Mouse (Mus musculus) cerebral cortex, adult 2 months (tissue): ENCODE data around the gene Xrn2.

Source experiments
- whole genome bisulfite sequencing: fragments of 180-500 bp; shearing (Covaris S2); methylation state at CpG from one replicate; pipeline ENCODE4 v1.1.7; 2018; 5-methylcytosine and 5-hydroxymethylcytosine counted together

Xrn2 gene

DNA sequence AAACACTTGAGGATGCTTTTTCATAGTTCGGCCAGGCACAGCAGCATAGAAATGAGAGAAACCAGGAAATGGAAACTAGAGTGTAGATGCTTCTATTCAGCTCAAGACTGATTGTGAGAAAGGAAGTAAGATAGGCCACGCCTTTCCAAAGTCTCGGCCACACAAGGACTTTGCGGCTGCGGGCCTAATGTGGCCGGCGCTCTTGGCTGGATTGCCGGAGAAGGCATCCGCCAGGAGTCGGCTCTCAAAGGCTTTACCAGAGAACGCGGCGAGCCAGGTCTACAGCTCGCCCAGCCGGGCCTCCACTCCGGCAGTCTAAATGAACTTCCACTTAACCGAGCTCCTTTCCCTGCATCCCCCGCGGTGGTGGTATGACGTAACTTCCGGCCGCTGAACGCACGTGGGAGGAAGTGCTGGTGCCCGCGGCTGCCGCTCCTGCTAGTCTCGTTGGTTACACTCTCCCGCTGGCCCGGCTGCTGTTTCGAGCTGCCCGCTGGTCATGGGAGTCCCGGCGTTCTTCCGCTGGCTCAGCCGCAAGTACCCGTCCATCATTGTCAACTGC, at the start of gene Xrn2:
Gene Xrn2 (plus strand): TSS at position 374 of the 562 bp plus-strand sequence.
- WGBS, result under 1% methylated on average over 37 of the region's 37 CpGs

DNA sequence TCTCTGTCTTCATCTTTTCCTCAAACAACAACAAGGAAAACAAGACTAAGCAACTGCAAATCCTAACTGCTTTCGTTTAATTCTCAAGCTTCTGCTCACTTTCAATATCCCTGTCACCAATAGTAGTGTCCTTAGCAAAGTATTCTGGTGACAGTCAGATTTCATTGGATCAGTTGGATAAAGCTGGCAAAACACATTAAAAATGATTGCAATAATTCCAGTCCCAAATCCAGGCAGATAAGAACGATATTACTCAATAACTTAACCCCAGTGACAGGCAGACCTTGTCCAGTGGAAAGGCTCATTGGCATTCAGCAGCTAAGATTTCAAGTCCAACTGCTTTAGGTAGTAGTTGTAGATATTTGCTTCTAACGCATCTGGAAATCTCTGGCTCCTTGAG, 37.8 kb upstream of the Xrn2 start:
- 91% methylated on average over 3 of the region's 3 CpGs for WGBS

DNA sequence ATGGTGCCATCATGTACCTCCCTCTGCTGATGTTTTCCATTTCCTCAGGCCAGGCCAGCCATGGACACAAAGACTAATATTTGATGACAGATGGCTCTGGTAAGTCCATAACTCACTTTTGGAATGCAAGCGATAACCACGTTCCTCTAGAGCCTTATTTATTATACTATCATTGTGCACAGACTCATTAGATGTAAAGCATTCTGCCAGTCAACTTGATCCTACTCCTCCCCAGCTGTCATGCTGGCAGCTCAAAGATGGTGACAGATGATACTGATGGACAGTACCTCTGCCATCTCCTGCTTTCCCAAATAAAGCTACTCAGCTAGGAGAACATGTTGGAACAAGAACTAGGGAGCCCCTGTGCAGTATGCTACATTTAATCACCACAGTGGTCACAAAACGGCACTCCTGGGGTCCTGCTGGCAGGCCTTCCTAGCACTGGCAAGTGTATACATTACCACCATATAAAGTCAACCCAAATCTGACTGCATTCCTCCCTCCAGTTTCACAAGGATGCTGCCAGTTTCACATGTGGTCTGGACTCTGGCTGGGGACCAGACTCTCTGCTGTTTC, 37.3 kb upstream of the Xrn2 start:
- 74% methylated on average over 3 of the region's 3 CpGs for WGBS

DNA sequence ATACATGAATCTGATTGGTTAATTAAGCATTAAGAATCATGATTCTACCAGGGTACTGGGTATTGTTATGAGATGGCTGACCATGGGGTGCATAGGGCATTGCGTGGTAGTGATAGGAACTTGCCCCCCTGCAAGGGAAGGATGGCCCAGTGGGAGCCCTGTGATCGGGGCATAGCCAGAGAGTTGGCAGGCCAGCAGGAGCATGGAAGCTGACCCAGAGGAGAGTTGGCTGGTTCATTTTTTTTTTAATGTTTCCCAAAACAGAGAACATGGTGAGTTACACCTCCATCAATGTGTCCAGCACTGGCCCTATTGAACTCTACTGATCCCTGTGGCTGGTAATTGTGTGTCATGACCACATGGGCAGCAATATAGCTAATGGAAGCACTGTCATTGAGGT, 30.0 kb upstream of the Xrn2 start:
- WGBS, result 98% methylated on average over 2 of the region's 2 CpGs

DNA sequence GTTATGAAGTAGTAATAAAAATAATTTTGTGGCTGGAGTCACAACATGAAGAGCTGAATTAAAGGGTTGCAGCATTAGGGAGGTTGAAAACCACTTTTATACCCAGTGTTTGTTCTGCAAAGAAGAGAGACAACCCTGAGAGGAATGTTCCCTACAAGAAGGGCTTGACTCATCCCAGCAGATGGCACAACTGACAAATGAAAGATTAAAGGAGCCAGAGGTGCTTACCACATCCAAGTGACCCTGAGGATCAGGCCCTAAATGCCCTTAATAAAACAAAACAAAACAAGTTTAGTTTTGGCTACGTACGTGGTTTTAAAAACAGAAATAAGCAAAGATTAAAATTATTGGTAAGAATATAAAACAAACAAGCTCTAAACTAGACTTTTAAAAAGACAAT, 28.0 kb upstream of the Xrn2 start:
- WGBS, result 96% methylated on average over 2 of the region's 2 CpGs

DNA sequence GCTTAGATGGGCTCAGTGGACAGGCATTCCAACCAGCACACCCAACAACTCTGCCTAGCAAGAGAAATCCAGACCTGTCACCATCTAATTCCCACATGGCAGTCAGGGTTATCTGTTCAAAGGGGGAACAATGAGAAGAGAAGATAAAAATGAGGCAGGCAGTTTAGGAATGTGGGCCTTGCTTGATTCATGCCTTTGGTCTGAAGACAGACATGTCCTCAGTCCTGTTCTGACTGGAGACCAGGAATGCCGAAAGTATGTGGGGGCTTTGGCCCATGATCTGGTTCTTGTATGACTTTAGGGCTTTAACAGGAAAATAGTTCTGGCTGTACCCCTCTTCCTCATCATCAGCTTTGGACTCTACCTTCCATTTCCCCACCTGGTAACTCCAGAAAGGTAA, 27.0 kb upstream of the Xrn2 start:
- 93% methylated on average over 1 of the region's 1 CpGs for WGBS

DNA sequence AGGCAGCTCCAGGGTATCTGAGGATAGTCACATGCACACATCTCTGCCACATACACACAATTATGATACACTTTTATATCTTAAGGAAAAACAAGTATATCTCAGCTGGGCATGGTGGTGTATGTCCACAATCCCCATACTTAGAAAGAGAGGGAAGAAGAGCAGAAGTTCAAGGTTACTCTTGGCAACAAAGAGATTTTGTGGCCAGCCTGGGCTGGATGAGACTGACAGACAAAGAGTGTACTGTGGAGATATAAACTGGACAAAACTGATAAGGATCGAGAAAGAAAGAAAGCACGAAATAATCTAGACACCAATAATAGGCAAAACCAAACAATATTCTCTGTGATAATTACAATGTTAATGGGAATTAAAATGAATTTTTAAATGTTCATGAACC, 5.5 kb upstream of the Xrn2 start:
- WGBS, result 78% methylated on average over 2 of the region's 2 CpGs

DNA sequence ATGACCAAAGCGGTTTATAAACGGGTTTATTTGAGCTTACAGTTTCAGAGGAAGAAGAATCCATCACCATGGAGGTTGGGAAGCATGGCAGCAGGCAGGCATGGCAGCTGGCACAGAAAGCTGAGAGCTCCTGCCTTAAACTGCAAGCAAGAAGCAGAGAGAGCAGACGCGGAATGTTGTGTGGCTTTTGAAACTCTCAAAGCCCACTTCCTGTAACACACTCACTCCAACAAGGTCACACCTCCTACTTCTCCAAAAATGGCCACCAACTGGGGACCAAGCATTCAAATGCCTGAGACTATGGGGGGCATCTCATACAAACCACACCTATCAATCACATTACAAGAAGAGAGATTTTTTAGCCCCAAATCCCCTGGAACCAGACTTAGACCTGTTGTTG, 2.7 kb upstream of the Xrn2 start:
- 94% methylated on average over 4 of the region's 4 CpGs for WGBS

DNA sequence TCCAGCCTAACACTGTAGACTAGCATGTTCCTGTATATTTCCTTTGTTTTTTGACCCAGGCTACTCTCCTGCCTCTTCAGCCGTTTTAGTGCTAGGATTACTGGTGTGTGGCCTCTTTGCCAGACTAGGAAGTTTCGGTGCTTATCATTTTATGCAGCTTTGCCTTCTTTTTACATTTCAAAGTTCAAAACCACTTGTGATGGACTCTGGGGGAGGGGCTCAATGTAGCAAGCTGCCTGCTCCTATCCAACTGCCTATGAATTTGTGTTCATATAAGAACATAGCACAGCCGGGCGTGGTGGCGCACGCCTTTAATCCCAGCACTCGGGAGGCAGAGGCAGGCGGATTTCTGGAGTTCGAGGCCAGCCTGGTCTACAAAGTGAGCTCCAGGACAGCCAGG, 1.8 kb upstream of the Xrn2 start:
- 97% methylated on average over 9 of the region's 9 CpGs for WGBS

DNA sequence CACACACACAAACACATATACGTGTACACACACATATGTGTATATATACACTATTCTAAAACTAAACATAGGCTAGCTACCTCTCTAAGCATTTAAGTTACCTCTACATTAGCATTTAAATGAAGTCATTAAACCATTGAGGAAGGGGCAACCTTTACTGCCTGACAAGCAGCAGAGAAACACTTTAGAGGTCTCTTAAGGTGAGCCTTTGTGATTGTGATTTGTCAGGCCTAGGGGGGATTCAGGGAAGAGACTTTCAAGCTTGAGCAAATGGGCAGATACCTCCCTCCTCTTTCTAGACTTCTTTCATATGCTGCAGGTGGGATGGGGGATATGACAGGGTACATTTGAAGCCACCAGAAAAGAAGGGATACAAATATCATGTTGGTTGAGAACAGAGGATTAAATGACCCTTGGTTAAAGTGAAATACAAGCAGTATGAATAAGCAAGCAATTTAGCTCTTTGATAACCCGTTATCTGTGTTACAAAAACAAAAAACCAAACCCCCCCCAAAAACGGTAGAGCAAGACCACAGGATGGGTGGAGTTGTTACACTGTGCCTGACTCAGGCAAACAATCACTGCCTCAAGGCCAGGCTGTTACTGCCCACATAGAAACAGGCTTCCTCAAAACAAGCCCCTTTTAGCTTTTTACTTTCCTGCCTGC, 1.2 kb upstream of the Xrn2 start:
- WGBS, result 60% methylated on average over 3 of the region's 3 CpGs

DNA sequence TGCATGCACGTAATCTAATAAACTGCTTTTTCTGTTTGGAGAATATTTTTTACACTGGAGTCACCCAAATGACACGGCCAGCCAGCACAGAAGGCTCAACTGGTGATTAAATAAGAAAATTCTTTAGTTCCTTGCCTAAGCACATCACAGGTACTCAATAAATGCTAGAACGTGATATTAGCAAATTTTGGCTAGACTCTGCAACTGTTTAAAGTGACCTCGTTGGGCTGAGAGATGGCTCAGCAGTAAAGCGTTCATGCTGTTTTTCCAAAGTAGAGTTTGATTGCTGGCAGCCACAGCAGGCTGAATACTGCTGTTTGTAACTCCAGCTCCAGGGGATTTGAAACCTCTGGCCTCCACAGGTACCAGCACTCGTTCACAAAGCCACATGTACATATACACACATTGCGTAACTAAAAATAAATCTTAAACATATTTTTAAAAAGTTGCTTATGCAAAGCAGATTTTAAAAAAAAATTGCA, 614 bp upstream of the Xrn2 start:
- 16% methylated on average over 7 of the region's 7 CpGs for WGBS

DNA sequence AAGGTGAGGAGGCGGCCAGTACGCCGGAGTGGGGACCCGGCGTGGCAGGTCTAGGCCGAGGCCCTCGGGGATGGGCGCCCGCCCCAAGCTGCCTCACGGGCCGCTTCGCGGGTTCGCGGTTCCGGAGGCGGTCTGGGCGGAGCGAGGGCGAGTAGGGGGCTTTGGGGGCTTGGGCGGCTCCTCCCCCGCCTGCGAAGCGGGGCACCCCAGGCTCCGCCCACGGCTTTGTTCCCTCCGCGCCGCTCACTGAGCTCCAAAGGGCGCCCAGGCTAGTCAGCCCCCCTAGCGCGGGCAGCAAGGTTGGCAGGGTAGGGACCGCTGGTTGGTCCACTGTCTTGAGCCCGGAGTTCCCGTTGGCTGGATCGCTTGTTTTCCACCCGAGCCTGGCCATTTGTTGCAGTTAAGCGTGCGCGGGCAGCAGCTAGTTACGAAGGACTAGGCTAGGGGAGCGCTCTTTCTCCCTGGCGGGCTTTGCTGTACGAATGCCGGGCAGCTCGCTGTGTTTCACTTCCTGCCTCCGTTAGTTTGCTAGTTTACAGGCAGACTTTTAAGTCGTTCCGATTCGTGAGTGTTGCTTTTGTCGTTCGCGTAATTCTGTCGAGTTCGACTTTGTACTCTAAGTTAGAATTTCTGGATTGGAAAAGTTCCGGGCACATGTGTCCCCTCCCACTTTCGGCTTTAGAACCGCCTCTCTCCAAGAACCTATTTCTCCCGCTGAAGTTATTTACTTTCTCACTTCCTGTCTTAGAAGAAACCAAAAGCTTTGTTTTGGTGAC, 586 bp downstream of the Xrn2 start:
- under 1% methylated on average over 59 of the region's 59 CpGs for WGBS

DNA sequence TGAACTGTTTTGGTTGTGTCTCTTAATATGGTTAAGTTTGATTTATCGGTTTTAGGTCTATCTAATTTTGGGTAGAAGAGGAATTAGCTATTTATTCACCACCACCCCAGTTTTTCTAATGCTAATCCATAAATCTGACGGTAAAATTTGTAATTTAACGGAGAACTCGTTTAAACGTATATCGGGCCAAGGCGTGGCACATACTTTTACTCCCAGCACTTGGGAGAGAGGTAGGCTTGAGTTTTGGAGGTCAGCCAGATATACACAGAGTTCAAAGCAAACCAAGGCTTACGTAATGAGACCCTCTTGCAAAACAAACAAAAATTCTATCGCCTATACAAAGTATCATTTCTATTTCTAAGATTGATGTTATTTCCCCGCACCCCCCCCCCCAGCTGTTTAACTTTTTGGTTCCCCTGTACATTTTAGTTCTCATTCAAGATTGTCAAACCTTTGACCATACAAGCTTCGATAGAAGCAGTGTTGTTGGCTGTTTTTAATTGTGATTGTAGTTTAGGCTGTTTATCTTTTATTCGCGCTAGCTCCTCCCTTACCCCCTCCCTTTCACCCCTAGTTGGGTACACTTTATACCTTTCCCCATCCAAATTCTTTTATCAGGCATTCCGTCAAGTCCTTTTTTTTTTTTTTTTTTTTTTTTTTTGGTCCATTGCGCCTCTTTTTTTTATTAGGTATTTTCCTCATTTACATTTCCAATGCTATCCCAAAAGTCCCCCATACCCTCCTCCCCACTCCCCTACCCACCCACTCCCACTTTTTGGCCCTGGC, 1.5 kb downstream of the Xrn2 start:
- 13% methylated on average over 15 of the region's 15 CpGs for WGBS

DNA sequence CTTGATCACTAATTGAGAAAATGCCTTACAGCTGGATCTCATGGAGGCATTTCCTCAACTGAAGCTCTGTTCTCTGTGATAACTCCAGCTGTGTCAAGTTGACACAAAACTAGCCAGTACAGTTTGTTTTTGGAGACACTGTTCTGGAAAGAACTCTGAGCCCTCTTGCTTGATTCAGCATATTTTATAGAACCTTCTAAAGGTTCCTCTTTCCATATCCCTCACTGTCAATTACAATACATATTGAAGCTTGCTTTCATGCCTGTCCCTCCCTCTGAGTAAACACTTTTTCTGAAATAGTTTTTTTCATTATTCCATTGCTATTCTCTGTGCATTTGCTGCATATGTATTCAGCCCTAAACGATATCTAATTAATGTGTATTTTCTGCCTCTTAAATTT, 9.2 kb downstream of the Xrn2 start:
- 93% methylated on average over 1 of the region's 1 CpGs for WGBS

DNA sequence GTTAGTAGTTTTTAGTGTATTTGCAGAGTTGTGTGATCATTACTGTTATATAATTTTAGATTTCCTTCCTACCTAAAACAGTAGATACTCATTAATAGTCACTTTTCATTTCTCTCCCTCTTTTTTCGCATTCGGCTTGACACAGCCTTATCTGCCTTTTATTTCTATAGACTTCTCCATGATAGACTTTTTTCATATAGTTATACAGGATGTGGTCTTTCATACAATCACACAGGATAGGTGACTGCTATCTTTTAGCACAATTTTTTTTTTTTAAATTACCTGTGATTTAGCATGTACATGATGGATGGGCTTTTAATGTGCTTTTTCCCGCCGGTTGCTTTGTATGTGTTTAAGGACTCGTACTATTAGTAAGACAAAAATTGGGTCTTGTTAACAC, 10.3 kb downstream of the Xrn2 start:
- 92% methylated on average over 5 of the region's 5 CpGs for WGBS

DNA sequence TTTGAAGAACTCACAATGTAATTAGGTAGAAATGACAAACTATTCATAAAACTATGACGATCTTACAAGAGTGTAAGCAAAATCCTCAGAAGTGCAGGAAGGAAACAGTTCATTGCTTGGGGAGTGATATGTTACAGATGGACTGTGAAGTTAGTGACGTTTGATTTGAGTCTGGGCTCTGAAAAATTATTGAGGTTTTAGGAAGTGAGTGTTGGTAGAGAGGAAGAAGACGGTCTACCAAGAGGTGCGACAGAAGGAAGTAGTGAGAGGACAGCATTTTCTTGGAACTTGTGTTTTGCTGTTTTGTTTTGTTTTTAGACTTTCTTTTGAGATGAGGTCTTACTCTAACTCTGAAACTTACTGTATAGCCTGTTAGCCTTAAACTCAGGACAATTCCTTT, 10.8 kb downstream of the Xrn2 start:
- WGBS, result 79% methylated on average over 4 of the region's 4 CpGs

DNA sequence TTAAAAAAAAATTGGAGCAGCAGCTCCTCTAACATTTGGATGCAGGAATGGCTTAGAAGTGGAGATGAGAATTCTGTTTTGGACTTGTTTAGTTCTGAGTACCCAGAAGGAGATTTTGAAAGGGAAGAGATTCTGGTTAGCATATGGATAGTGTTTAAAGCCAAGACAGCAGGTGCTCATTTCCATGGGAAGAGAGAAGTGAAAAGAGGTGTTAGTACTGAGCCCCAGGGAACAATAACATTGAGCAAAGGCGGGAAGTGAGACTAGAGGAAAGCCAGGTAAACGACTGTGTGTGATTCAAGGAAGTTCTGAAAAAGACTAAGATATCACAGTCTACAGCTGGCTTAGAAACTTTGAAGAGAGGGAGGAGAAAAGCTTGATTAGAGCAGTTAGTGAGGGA, 20.3 kb downstream of the Xrn2 start:
- 53% methylated on average over 2 of the region's 2 CpGs for WGBS

DNA sequence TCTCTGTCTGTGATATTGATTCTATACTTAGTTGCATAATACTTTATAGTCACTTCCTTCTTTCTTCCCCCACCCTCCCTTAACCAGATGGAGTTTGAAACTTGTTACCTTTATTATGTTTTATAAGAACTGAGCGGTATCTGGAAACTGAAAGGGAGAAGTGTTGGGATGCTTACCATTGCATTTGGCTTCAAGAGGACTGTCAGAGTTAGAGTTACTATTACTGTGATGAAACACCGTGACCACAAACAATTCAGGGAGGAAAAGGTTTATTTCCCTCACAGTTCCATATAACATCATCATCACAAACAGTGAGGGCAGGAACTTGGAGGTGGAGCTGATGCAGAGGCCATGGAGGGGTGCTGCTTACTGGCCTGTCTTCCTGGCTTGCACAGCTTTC, 23.1 kb downstream of the Xrn2 start:
- 86% methylated on average over 2 of the region's 2 CpGs for WGBS

DNA sequence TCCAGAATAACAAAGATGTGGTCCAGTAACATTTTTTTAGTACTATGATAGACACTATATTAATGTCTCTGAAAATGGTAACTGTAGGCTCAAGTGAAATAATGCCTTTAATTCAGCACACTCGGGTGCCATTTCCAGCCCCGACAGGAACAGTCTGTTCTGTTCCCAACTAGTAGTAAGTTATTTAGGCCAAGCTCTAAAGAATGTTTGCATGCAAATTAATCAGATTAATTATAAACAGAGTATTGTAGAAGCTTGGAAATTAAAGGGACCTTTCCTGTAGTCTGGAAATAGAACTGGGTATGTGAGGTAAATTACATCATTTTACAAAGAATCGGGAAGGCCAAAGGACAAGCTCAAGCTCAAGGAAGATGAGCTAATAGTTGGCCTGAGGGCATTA, 34.3 kb downstream of the Xrn2 start:
- 74% methylated on average over 3 of the region's 3 CpGs for WGBS

DNA sequence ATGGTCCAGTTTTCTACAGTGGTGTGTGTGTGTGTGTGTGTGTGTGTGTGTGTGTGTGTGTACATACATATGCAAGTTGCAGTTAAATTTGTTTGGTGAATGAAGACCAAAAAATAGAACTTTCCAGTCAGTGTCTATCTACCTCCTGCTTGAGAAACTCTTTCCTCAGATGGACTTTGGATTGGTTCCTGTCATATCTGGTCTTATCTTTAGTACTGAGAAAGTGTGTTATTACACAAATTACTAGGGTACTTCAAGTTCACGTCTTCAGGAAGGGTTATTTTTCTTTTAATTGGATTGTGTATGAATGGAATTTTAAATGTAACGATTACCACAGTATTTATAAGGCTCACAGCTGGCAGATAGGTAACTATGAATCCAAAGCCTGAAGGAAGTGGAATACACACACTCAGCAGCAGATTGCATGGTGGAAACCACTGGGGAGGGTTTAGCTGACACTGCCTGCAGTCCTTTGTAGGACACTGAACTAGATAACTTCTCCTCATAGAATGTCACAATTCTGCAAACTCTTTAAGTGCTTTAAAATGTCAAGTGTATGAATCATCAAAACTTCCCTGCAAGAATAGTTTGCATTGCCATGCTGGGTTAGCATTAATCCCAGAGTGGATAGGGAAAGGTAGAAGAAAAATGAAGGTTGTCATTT, 40.6 kb downstream of the Xrn2 start:
- 74% methylated on average over 2 of the region's 2 CpGs for WGBS

DNA sequence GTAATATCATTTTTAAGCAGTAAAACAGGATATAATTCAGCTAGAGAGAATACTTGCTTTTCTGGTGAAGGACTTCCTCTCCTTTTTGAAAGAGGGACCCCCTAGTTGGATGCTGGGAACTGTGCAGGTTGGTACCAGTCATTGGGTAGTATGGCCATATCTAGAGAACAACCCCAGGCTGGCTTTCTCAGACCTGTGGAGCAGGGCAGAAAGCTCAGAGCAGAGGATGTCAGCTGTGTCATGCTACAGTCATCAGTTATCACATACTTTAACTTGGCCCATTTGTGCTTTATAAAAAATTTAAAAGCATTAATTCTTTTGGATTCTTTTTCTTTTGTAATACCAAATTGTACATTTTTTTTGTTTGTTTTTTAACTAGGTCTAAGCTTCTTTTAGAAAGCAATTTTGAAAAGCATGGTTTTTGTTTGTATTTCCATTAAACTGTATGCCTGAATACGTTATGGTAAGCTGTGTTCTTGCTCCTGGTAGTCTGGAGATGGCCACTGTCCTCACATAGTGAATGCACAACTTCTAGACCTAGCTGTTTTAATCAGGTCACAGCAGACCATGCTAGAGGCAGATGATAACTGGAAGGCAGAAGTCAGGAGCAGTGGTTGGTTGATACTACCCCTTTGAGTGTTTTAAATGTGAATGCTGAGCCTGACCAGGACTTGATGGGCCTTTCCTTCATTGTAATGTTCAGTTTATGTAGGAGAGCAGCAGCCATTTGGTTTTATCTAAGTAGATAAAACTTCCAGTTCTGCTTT, 54.9 kb downstream of the Xrn2 start:
- WGBS, result 94% methylated on average over 1 of the region's 1 CpGs
